ENCODE assay signal across 19 mouse cellular contexts in the genomic region with DNA sequence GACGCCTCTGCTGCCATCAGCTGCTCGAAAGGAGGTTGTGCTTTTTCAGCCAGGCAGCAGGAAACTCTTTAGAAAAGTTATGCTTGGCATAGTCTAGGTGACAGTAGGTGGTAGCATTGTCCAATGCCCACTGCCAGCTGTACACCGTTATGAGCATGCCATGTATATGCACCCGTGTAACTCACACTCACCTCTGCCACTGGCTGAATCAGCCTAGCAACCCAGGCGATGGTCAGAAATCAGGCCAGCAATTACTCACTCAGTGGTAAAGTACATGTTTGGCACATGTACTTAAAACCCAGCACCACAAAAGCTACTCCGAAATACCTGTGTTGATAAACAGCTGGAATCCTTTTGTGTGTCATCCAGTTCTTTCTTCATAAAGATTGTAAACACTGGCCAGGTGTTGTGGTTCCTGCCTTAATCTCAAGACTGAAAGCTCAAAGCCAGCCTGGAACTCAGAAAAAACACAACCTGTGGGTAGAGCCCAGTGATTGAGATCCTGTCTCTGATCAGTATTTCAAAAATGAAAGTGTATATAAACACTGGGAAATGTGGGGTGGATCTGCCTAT.
"Had no signal": no experiment of that assay in that cellular context is flagged by ENCODE, and none has a peak within 500 bp of the region (broad histone marks: within the 10 kb centered on the region; RNA-seq: fewer than 3 reads in every experiment).

No protein-coding gene starts in this region.

- H3K9me3 ChIP-seq: limb, embryonic 12.5 days; limb, embryonic 15.5 days; neural tube, embryonic 13.5 days had no signal

- H3K27ac ChIP-seq: limb, embryonic 12.5 days; limb, embryonic 15.5 days; liver, embryonic 14.5 days; neural tube, embryonic 13.5 days had no signal

- H3K4me2 ChIP-seq: limb, embryonic 12.5 days; limb, embryonic 15.5 days; liver, embryonic 11.5 days; lung, embryonic 14.5 days; neural tube, embryonic 13.5 days had no signal

- DNase-seq: kidney, adult 18-20 months; kidney, adult 9 months; kidney, postnatal 14 days; kidney, postnatal 4 days; left cerebral cortex, postnatal 4 days; liver, postnatal 0 days; lung, embryonic 14.5 days; lung, postnatal 10 days; lung, postnatal 4 days; midbrain, embryonic 14.5 days; retina, postnatal 1 day; right cerebral cortex, postnatal 25 days; spleen, adult 18-20 months had no signal

- H3K9ac ChIP-seq: limb, embryonic 12.5 days; limb, embryonic 15.5 days; liver, embryonic 14.5 days; liver, postnatal 0 days; lung, embryonic 14.5 days; neural tube, embryonic 13.5 days had no signal

- H3K27me3 ChIP-seq: limb, embryonic 12.5 days; limb, embryonic 15.5 days; neural tube, embryonic 13.5 days had no signal

- ATAC-seq: intestine, embryonic 16.5 days; liver, postnatal 0 days had no signal

- H3K4me1 ChIP-seq: limb, embryonic 12.5 days; limb, embryonic 15.5 days; neural tube, embryonic 13.5 days had no signal

- H3K4me3 ChIP-seq: limb, embryonic 12.5 days; limb, embryonic 15.5 days; neural tube, embryonic 13.5 days had no signal
